ENCODE assay signal across 18 mouse cellular contexts in the genomic region with DNA sequence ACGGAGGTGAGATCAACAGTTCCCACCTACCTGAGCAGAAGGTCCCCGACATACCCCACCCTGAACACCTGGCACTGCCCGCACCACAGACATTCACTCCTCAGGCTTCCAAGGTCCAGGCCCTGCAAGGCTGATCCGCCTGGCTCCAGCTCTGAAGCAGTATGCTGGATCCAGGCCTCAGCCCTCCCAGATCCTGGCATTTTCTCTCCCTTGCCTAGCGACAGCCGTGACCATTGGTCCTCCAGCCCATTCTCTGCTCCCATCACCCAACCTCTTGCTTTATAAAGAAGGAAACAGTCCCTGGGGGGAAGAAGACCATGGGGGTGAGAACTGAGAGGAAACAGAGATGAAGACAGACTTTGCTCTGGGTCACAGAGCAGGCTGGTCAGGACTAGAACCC. TPM values are rescaled to one million over a fixed set of nuclear protein-coding genes. Genes with fewer than 3 reads are reported as not detected.
A peak's percentile ranks its signal among the peaks of the same experiment; 100 is the strongest.
DNase-seq lines count a peak whose midpoint lies in the region; ATAC-seq and TF ChIP-seq lines count a peak whose summit lies in the region.
"Had no signal": no experiment of that assay in that cellular context is flagged by ENCODE, and none has a peak within 500 bp of the region (broad histone marks: within the 10 kb centered on the region; RNA-seq: fewer than 3 reads in every experiment).

No protein-coding gene starts in this region.

- intact Hi-C loops in heart, postnatal 25 days (cut with DNase I) = loop anchor here (2.0 kb wide), 1 partner anchor 15 kb away; no protein-coding TSS in a partner anchor

- WGBS in forebrain, embryonic 15.5 days = 72% methylated on average over 6 of the region's 6 CpGs
- 89% methylated on average over 6 of the region's 6 CpGs for WGBS in forebrain, embryonic 10.5 days
- 91% methylated on average over 6 of the region's 6 CpGs for WGBS in midbrain, embryonic 13.5 days
- WGBS in midbrain, embryonic 11.5 days = 83% methylated on average over 6 of the region's 6 CpGs
- 68% methylated on average over 6 of the region's 6 CpGs for WGBS in forebrain, postnatal 0 days
- WGBS in small intestine, adult 2 months = 74% methylated on average over 6 of the region's 6 CpGs

- no peaks in the 10 kb centered on the region for H3K9me3 ChIP-seq in forebrain, embryonic 15.5 days
- no peaks in the 10 kb centered on the region for H3K9me3 ChIP-seq in forebrain, embryonic 10.5 days
- no peaks in the 10 kb centered on the region for H3K9me3 ChIP-seq in midbrain, embryonic 13.5 days
- H3K9me3 ChIP-seq in midbrain, embryonic 11.5 days (ENCODE audit: control insufficient read depth, low read length) = no peaks in the 10 kb centered on the region
- H3K9me3 ChIP-seq in forebrain, postnatal 0 days (ENCODE audit: low read length) = no peaks in the 10 kb centered on the region
- H3K9me3 ChIP-seq: embryonic facial prominence, embryonic 12.5 days; heart, embryonic 13.5 days; limb, embryonic 10.5 days; liver, embryonic 13.5 days had no signal

- no peak overlapping the region for H3K4me3 ChIP-seq in forebrain, embryonic 15.5 days
- H3K4me3 ChIP-seq in forebrain, embryonic 10.5 days = no peak overlapping the region
- H3K4me3 ChIP-seq in midbrain, embryonic 13.5 days (replicated peaks) = no peak overlapping the region
- H3K4me3 ChIP-seq in midbrain, embryonic 11.5 days (ENCODE audit: low read depth, low read length) = no peak overlapping the region
- no peak overlapping the region for H3K4me3 ChIP-seq in forebrain, postnatal 0 days (ENCODE audit: low read depth, low read length)
- no peak overlapping the region for H3K4me3 ChIP-seq in small intestine, adult 2 months (ENCODE audit: low read depth, low read length)
- H3K4me3 ChIP-seq: embryonic facial prominence, embryonic 12.5 days; heart, embryonic 13.5 days; limb, embryonic 10.5 days; liver, embryonic 13.5 days had no signal

- H3K27ac ChIP-seq in forebrain, embryonic 15.5 days (replicated peaks) = peak overlapping the region; percentile 58; the same call in 1 of the 2 replicates
- H3K27ac ChIP-seq in forebrain, embryonic 10.5 days = no peak overlapping the region
- peak overlapping the region; percentile 21; the same call in 1 of the 2 replicates for H3K27ac ChIP-seq in midbrain, embryonic 13.5 days
- no peak overlapping the region for H3K27ac ChIP-seq in midbrain, embryonic 11.5 days (ENCODE audit: low read depth, low read length)
- H3K27ac ChIP-seq in forebrain, postnatal 0 days (ENCODE audit: low read depth, low read length) = peak overlapping the region; percentile 35; the same call in 1 of the 2 replicates
- peak overlapping the region; percentile 32; the same call in 1 of the 2 replicates for H3K27ac ChIP-seq in small intestine, adult 2 months (ENCODE audit: insufficient read depth, low read depth, low read length)
- H3K27ac ChIP-seq: embryonic facial prominence, embryonic 12.5 days; heart, embryonic 13.5 days; limb, embryonic 10.5 days; liver, embryonic 13.5 days had no signal

- H3K4me1 ChIP-seq in forebrain, embryonic 15.5 days = peaks cover 27% of the 10 kb centered on the region
- H3K4me1 ChIP-seq in forebrain, embryonic 10.5 days = peaks cover 22% of the 10 kb centered on the region
- 0 out of 2 replicates have a peak, but pooled peaks cover 8% of the 10 kb centered on the region for H3K4me1 ChIP-seq in midbrain, embryonic 13.5 days (replicated peaks)
- no peaks in the 10 kb centered on the region for H3K4me1 ChIP-seq in midbrain, embryonic 11.5 days (ENCODE audit: control insufficient read depth, insufficient read depth, low read length)
- 0 out of 2 replicates have a peak, but pooled peaks cover 4% of the 10 kb centered on the region for H3K4me1 ChIP-seq in forebrain, postnatal 0 days (ENCODE audit: insufficient read depth)
- H3K4me1 ChIP-seq in small intestine, adult 2 months (ENCODE audit: control insufficient read depth, insufficient read depth, insufficient read length, low read length) = peaks cover 17% of the 10 kb centered on the region

- DNase-seq in forebrain, embryonic 10.5 days (ENCODE audit: extremely low spot score, low spot score) = no peak
- DNase-seq in midbrain, embryonic 11.5 days (ENCODE audit: low spot score, missing footprints) = no peak
- no peak for DNase-seq in forebrain, postnatal 0 days
- DNase-seq in heart, postnatal 25 days (ENCODE audit: low spot score) = no peak
- DNase-seq: adrenal gland, postnatal 14 days; gastrocnemius, postnatal 25 days; liver, embryonic 13.5 days; lung, postnatal 14 days; thymus, adult 18-20 months had no signal

- no peak for TF ChIP-seq POLR2A in small intestine, adult 2 months (IDR thresholded peaks at IDR 0.05; ENCODE audit: low read depth, low read length)

- no peaks in the 10 kb centered on the region for H3K27me3 ChIP-seq in forebrain, embryonic 15.5 days
- no peaks in the 10 kb centered on the region for H3K27me3 ChIP-seq in forebrain, embryonic 10.5 days (ENCODE audit: poor library complexity, severe bottlenecking)
- no peaks in the 10 kb centered on the region for H3K27me3 ChIP-seq in midbrain, embryonic 13.5 days
- no peaks in the 10 kb centered on the region for H3K27me3 ChIP-seq in midbrain, embryonic 11.5 days (ENCODE audit: control insufficient read depth, insufficient read depth, low read length)
- H3K27me3 ChIP-seq in forebrain, postnatal 0 days (ENCODE audit: insufficient read depth, low read length) = no peaks in the 10 kb centered on the region
- no peaks in the 10 kb centered on the region for H3K27me3 ChIP-seq in small intestine, adult 2 months (ENCODE audit: control insufficient read depth, insufficient read depth, low read length)
- H3K27me3 ChIP-seq: embryonic facial prominence, embryonic 12.5 days; liver, embryonic 13.5 days had no signal

- no peak for TF ChIP-seq CTCF in forebrain, postnatal 0 days (IDR thresholded peaks at IDR 0.05; ENCODE audit: low read depth)
- TF ChIP-seq CTCF in small intestine, adult 2 months (IDR thresholded peaks at IDR 0.05; ENCODE audit: extremely low read depth, insufficient read length, insufficient replicate concordance, low read depth, low read length) = no peak

- ATAC-seq in forebrain, embryonic 15.5 days (replicated peaks) = 0 out of 2 replicates have a peak, but pooled peaks have one; percentile 17
- ATAC-seq in midbrain, embryonic 13.5 days = peak; percentile 40
- ATAC-seq in midbrain, embryonic 11.5 days (ENCODE audit: low FRiP score) = no peak
- ATAC-seq in forebrain, postnatal 0 days = peak; percentile 42
- ATAC-seq in erythroid progenitor cell, adult 5-6 weeks (replicated peaks; ENCODE audit: low FRiP score, poor library complexity, severe bottlenecking) = no peak

- H3K4me2 ChIP-seq in forebrain, embryonic 15.5 days (replicated peaks) = no peak overlapping the region
- H3K4me2 ChIP-seq in midbrain, embryonic 13.5 days (replicated peaks) = no peak overlapping the region
- no peak overlapping the region for H3K4me2 ChIP-seq in midbrain, embryonic 11.5 days
- H3K4me2 ChIP-seq in forebrain, postnatal 0 days (ENCODE audit: low read depth) = no peak overlapping the region
- H3K4me2 ChIP-seq: embryonic facial prominence, embryonic 12.5 days; heart, embryonic 13.5 days; liver, embryonic 13.5 days had no signal

- H3K9ac ChIP-seq in forebrain, embryonic 15.5 days (replicated peaks) = no peak overlapping the region
- no peak overlapping the region for H3K9ac ChIP-seq in midbrain, embryonic 13.5 days (replicated peaks)
- no peak overlapping the region for H3K9ac ChIP-seq in midbrain, embryonic 11.5 days (ENCODE audit: low read length)
- H3K9ac ChIP-seq in forebrain, postnatal 0 days = no peak overlapping the region
- H3K9ac ChIP-seq: embryonic facial prominence, embryonic 12.5 days; heart, embryonic 13.5 days; liver, embryonic 13.5 days had no signal

- H3K36me3 ChIP-seq in forebrain, embryonic 15.5 days = no peaks in the 10 kb centered on the region
- H3K36me3 ChIP-seq in forebrain, embryonic 10.5 days (replicated peaks) = no peaks in the 10 kb centered on the region
- H3K36me3 ChIP-seq in midbrain, embryonic 13.5 days = no peaks in the 10 kb centered on the region
- no peaks in the 10 kb centered on the region for H3K36me3 ChIP-seq in midbrain, embryonic 11.5 days (ENCODE audit: control insufficient read depth, insufficient read depth, low read length)
- H3K36me3 ChIP-seq in forebrain, postnatal 0 days (ENCODE audit: insufficient read depth) = no peaks in the 10 kb centered on the region
- peaks cover 40% of the 10 kb centered on the region for H3K36me3 ChIP-seq in small intestine, adult 2 months (ENCODE audit: control insufficient read depth, insufficient read depth, low read length)
- H3K36me3 ChIP-seq: embryonic facial prominence, embryonic 12.5 days; heart, embryonic 13.5 days; limb, embryonic 10.5 days; liver, embryonic 13.5 days had no signal

RNA-seq across cellular contexts. Expression of a gene that starts 37.0 kb away (rescaled TPM):
- polyA plus RNA-seq in forebrain, embryonic 15.5 days (2015; fragmentation: Nextera tagmentation; extraction: Ambion mirVana) = 14.4 and 17.0 TPM in 2 replicates
- 20.3 and 21.9 TPM in 2 replicates for polyA plus RNA-seq in forebrain, embryonic 10.5 days (2016; fragmentation: Nextera tagmentation; extraction: Ambion mirVana)
- 15.0 and 18.7 TPM in 2 replicates for polyA plus RNA-seq in midbrain, embryonic 13.5 days (2015; fragmentation: Nextera tagmentation; extraction: Ambion mirVana)
- polyA plus RNA-seq in midbrain, embryonic 11.5 days (2014; fragmentation: Nextera tagmentation; extraction: Ambion mirVana) = 8.6 and 9.3 TPM in 2 replicates
- 7.2 and 11.6 TPM in 2 replicates for total RNA-seq in forebrain, postnatal 0 days (2014; rRNA removed)
- 11.6 and 15.2 TPM in 2 replicates for polyA plus RNA-seq in forebrain, postnatal 0 days (2015; fragmentation: Nextera tagmentation; extraction: Ambion mirVana)
- polyA plus RNA-seq in small intestine, adult 2 months (2012; rRNA removed) = 179 and 504 TPM in 2 replicates
- total RNA-seq in heart, postnatal 25 days (2021) = 1 to 10 TPM; 8.3 to 8.6 TPM
- total RNA-seq in erythroid progenitor cell, adult 5-6 weeks (2015; ENCODE audit: low replicate concordance) = 0.36 and 5.4 TPM in 2 replicates
- total RNA-seq in erythroid progenitor cell, adult 5-6 weeks (2017; ENCODE audit: low replicate concordance) = 0.77 and 9.4 TPM in 2 replicates

RNA-seq across cellular contexts. Expression of a gene that starts 50.3 kb away (rescaled TPM):
- 149 and 150 TPM in 2 replicates for polyA plus RNA-seq in forebrain, embryonic 15.5 days (2015; fragmentation: Nextera tagmentation; extraction: Ambion mirVana)
- polyA plus RNA-seq in forebrain, embryonic 10.5 days (2016; fragmentation: Nextera tagmentation; extraction: Ambion mirVana) = 20.0 and 21.0 TPM in 2 replicates
- 110 and 118 TPM in 2 replicates for polyA plus RNA-seq in midbrain, embryonic 13.5 days (2015; fragmentation: Nextera tagmentation; extraction: Ambion mirVana)
- polyA plus RNA-seq in midbrain, embryonic 11.5 days (2014; fragmentation: Nextera tagmentation; extraction: Ambion mirVana) = 7.1 and 7.6 TPM in 2 replicates
- 118 and 120 TPM in 2 replicates for total RNA-seq in forebrain, postnatal 0 days (2014; rRNA removed)
- 193 and 196 TPM in 2 replicates for polyA plus RNA-seq in forebrain, postnatal 0 days (2015; fragmentation: Nextera tagmentation; extraction: Ambion mirVana)
- polyA plus RNA-seq in small intestine, adult 2 months (2012; rRNA removed) = 6.2 and 11.1 TPM in 2 replicates
- total RNA-seq in heart, postnatal 25 days (2021) = 1 to 10 TPM; 1.6 TPM
- total RNA-seq in erythroid progenitor cell, adult 5-6 weeks (2015; ENCODE audit: low replicate concordance) = not detected in 2 replicates
- total RNA-seq in erythroid progenitor cell, adult 5-6 weeks (2017; ENCODE audit: low replicate concordance) = not detected in 2 replicates

RNA-seq across cellular contexts. Expression of a gene that starts 58.2 kb away (rescaled TPM):
- polyA plus RNA-seq in forebrain, embryonic 15.5 days (2015; fragmentation: Nextera tagmentation; extraction: Ambion mirVana) = not detected in 2 replicates
- not detected in 2 replicates for polyA plus RNA-seq in forebrain, embryonic 10.5 days (2016; fragmentation: Nextera tagmentation; extraction: Ambion mirVana)
- not detected in 2 replicates for polyA plus RNA-seq in midbrain, embryonic 13.5 days (2015; fragmentation: Nextera tagmentation; extraction: Ambion mirVana)
- not detected in 2 replicates for polyA plus RNA-seq in midbrain, embryonic 11.5 days (2014; fragmentation: Nextera tagmentation; extraction: Ambion mirVana)
- not detected in 2 replicates for total RNA-seq in forebrain, postnatal 0 days (2014; rRNA removed)
- polyA plus RNA-seq in forebrain, postnatal 0 days (2015; fragmentation: Nextera tagmentation; extraction: Ambion mirVana) = not detected in 2 replicates
- polyA plus RNA-seq in small intestine, adult 2 months (2012; rRNA removed) = 3.8 and 7.7 TPM in 2 replicates
- total RNA-seq in heart, postnatal 25 days (2021) = not detected
- total RNA-seq in erythroid progenitor cell, adult 5-6 weeks (2015; ENCODE audit: low replicate concordance) = not detected in 2 replicates
- not detected in 2 replicates for total RNA-seq in erythroid progenitor cell, adult 5-6 weeks (2017; ENCODE audit: low replicate concordance)
- total RNA-seq: gastrocnemius, postnatal 25 days; MEL had no signal
- polyA plus RNA-seq: embryonic facial prominence, embryonic 12.5 days; heart, embryonic 13.5 days; kidney, postnatal 0 days; limb, embryonic 10.5 days; liver, embryonic 13.5 days had no signal

Comparison
In these comparisons a context has a peak if more than half of its experiments do, and no peak if none do; other contexts are left out.
1. ATAC-seq: peak in forebrain, embryonic 15.5 days (single experiment), midbrain, embryonic 13.5 days (single experiment) and forebrain, postnatal 0 days (single experiment); none in midbrain, embryonic 11.5 days (single experiment) and erythroid progenitor cell, adult 5-6 weeks (single experiment).
2. H3K27ac ChIP-seq: peak in forebrain, embryonic 15.5 days (single experiment), midbrain, embryonic 13.5 days (single experiment), forebrain, postnatal 0 days (single experiment) and small intestine, adult 2 months (single experiment); none in forebrain, embryonic 10.5 days (single experiment) and midbrain, embryonic 11.5 days (single experiment).